Mouse (Mus musculus): Measurements from ENCODE around the gene Tox2. TPM values are rescaled to one million over a fixed set of nuclear protein-coding genes. Genes with fewer than 3 reads are reported as not detected.

Gene Tox2
- 2.0 and 3.3 TPM in 2 replicates for polyA plus RNA-seq (2014; fragmentation: Nextera tagmentation; extraction: Ambion mirVana)

- DNase-seq (ENCODE audit: low spot score) (peak; percentile 64), ATAC-seq (replicated peaks; ENCODE audit: low FRiP score) (peak; percentile 88)
- Histone ChIP-seq H3K36me3 (ENCODE audit: control insufficient read depth, insufficient read depth, low read length) (no peaks in the 10 kb centered on the region), H3K4me2 (peak within 1 kb of the TSS; percentile 94), H3K4me1 (replicated peaks; ENCODE audit: control insufficient read depth, insufficient read depth, low read length) (peaks cover 15% of the 10 kb centered on the region), H3K9me3 (ENCODE audit: control insufficient read depth, low read length) (no peaks in the 10 kb centered on the region), H3K4me3 (ENCODE audit: low read depth, low read length) (peak within 1 kb of the TSS; percentile 55), H3K9ac (ENCODE audit: low read depth, low read length) (peak within 1 kb of the TSS; percentile 15), H3K27me3 (replicated peaks; ENCODE audit: control insufficient read depth, insufficient read depth, low read length) (peaks cover 51% of the 10 kb centered on the region), H3K27ac (ENCODE audit: low read depth, low read length) (no peak within 1 kb of the TSS)
- WGBS: 2% methylated on average over 72 of the region's 79 CpGs
These were observed at the start of gene Tox2 for GRCm38 (mm10) chr2:163202884-163203634. Gene Tox2 (plus strand): TSS chr2:163203125.

GRCm38 (mm10) chr2:163154673-163155072 is 48.3 kb upstream of the Tox2 start:
- ATAC-seq (replicated peaks; ENCODE audit: low FRiP score): 0 out of 2 replicates have a peak, but pooled peaks have one; percentile 43

GRCm38 (mm10) chr2:163158979-163159378 is 43.9 kb upstream of the Tox2 start:
- H3K4me1 ChIP-seq (replicated peaks; ENCODE audit: control insufficient read depth, insufficient read depth, low read length): no peaks in the 10 kb centered on the region; the same call in 1 of the 2 replicates
- no peaks in the 10 kb centered on the region for H3K27me3 ChIP-seq (replicated peaks; ENCODE audit: control insufficient read depth, insufficient read depth, low read length)
- no peak overlapping the region for H3K9ac ChIP-seq (ENCODE audit: low read depth, low read length)
- H3K4me2 ChIP-seq: no peak overlapping the region
- ATAC-seq (replicated peaks; ENCODE audit: low FRiP score) (no peak), DNase-seq (ENCODE audit: low spot score) (no peak)
- H3K27ac ChIP-seq (ENCODE audit: low read depth, low read length): no peak overlapping the region
- WGBS: 86% methylated on average over 9 of the region's 9 CpGs
- no peaks in the 10 kb centered on the region for H3K9me3 ChIP-seq (ENCODE audit: control insufficient read depth, low read length)
- no peak overlapping the region for H3K4me3 ChIP-seq (ENCODE audit: low read depth, low read length)
- H3K36me3 ChIP-seq (ENCODE audit: control insufficient read depth, insufficient read depth, low read length): no peaks in the 10 kb centered on the region

More at GRCm38 (mm10) chr2:163154673-163155072, 48.3 kb upstream of the Tox2 start:
- Histone ChIP-seq H3K9ac (ENCODE audit: low read depth, low read length) (no peak overlapping the region), H3K9me3 (ENCODE audit: control insufficient read depth, low read length) (no peaks in the 10 kb centered on the region), H3K4me3 (ENCODE audit: low read depth, low read length) (no peak overlapping the region), H3K27ac (ENCODE audit: low read depth, low read length) (no peak overlapping the region), H3K36me3 (ENCODE audit: control insufficient read depth, insufficient read depth, low read length) (no peaks in the 10 kb centered on the region), H3K4me2 (no peak overlapping the region), H3K4me1 (replicated peaks; ENCODE audit: control insufficient read depth, insufficient read depth, low read length) (no peaks in the 10 kb centered on the region; the same call in 1 of the 2 replicates), H3K27me3 (replicated peaks; ENCODE audit: control insufficient read depth, insufficient read depth, low read length) (no peaks in the 10 kb centered on the region)
- no peak for DNase-seq (ENCODE audit: low spot score)
- whole genome bisulfite sequencing: 75% methylated on average over 8 of the region's 8 CpGs

GRCm38 (mm10) chr2:163164461-163164990 is 38.4 kb upstream of the Tox2 start:
- no peak for DNase-seq (ENCODE audit: low spot score)
- Histone ChIP-seq H3K27ac (ENCODE audit: low read depth, low read length) (no peak overlapping the region), H3K36me3 (ENCODE audit: control insufficient read depth, insufficient read depth, low read length) (no peaks in the 10 kb centered on the region), H3K4me3 (ENCODE audit: low read depth, low read length) (no peak overlapping the region), H3K9me3 (ENCODE audit: control insufficient read depth, low read length) (no peaks in the 10 kb centered on the region), H3K4me1 (replicated peaks; ENCODE audit: control insufficient read depth, insufficient read depth, low read length) (no peaks in the 10 kb centered on the region), H3K27me3 (replicated peaks; ENCODE audit: control insufficient read depth, insufficient read depth, low read length) (no peaks in the 10 kb centered on the region), H3K4me2 (no peak overlapping the region), H3K9ac (ENCODE audit: low read depth, low read length) (no peak overlapping the region)
- ATAC-seq (replicated peaks; ENCODE audit: low FRiP score): no peak
- WGBS: 71% methylated on average over 10 of the region's 10 CpGs

GRCm38 (mm10) chr2:163166067-163166805 is 36.7 kb upstream of the Tox2 start:
- H3K27ac ChIP-seq (ENCODE audit: low read depth, low read length): no peak overlapping the region
- no peak overlapping the region for H3K4me3 ChIP-seq (ENCODE audit: low read depth, low read length)
- no peaks in the 10 kb centered on the region for H3K4me1 ChIP-seq (replicated peaks; ENCODE audit: control insufficient read depth, insufficient read depth, low read length)
- no peak for ATAC-seq (replicated peaks; ENCODE audit: low FRiP score)
- H3K4me2 ChIP-seq: no peak overlapping the region
- H3K9ac ChIP-seq (ENCODE audit: low read depth, low read length): no peak overlapping the region
- no peaks in the 10 kb centered on the region for H3K27me3 ChIP-seq (replicated peaks; ENCODE audit: control insufficient read depth, insufficient read depth, low read length)
- H3K9me3 ChIP-seq (ENCODE audit: control insufficient read depth, low read length): no peaks in the 10 kb centered on the region
- H3K36me3 ChIP-seq (ENCODE audit: control insufficient read depth, insufficient read depth, low read length): no peaks in the 10 kb centered on the region
- no peak for DNase-seq (ENCODE audit: low spot score)
- WGBS: 47% methylated on average over 13 of the region's 13 CpGs

- Histone ChIP-seq H3K4me3 (ENCODE audit: low read depth, low read length) (no peak overlapping the region), H3K36me3 (ENCODE audit: control insufficient read depth, insufficient read depth, low read length) (no peaks in the 10 kb centered on the region), H3K27me3 (replicated peaks; ENCODE audit: control insufficient read depth, insufficient read depth, low read length) (no peaks in the 10 kb centered on the region), H3K4me1 (replicated peaks; ENCODE audit: control insufficient read depth, insufficient read depth, low read length) (no peaks in the 10 kb centered on the region), H3K4me2 (no peak overlapping the region), H3K9me3 (ENCODE audit: control insufficient read depth, low read length) (no peaks in the 10 kb centered on the region), H3K27ac (ENCODE audit: low read depth, low read length) (no peak overlapping the region), H3K9ac (ENCODE audit: low read depth, low read length) (no peak overlapping the region)
- WGBS: 90% methylated on average over 11 of the region's 11 CpGs
- no peak for DNase-seq (ENCODE audit: low spot score)
- ATAC-seq (replicated peaks; ENCODE audit: low FRiP score): no peak
These were observed 31.0 kb upstream of the Tox2 start for GRCm38 (mm10) chr2:163171891-163172290.

- no peak for ATAC-seq (replicated peaks; ENCODE audit: low FRiP score)
- 62% methylated on average over 7 of the region's 7 CpGs for WGBS
- no peak overlapping the region for H3K4me3 ChIP-seq (ENCODE audit: low read depth, low read length)
- H3K9me3 ChIP-seq (ENCODE audit: control insufficient read depth, low read length): no peaks in the 10 kb centered on the region
- DNase-seq (ENCODE audit: low spot score): no peak
- no peak overlapping the region for H3K27ac ChIP-seq (ENCODE audit: low read depth, low read length)
- no peaks in the 10 kb centered on the region for H3K27me3 ChIP-seq (replicated peaks; ENCODE audit: control insufficient read depth, insufficient read depth, low read length)
- H3K9ac ChIP-seq (ENCODE audit: low read depth, low read length): no peak overlapping the region
- H3K4me1 ChIP-seq (replicated peaks; ENCODE audit: control insufficient read depth, insufficient read depth, low read length): no peaks in the 10 kb centered on the region
- no peaks in the 10 kb centered on the region for H3K36me3 ChIP-seq (ENCODE audit: control insufficient read depth, insufficient read depth, low read length)
- H3K4me2 ChIP-seq: no peak overlapping the region
These were observed 28.9 kb upstream of the Tox2 start for GRCm38 (mm10) chr2:163174066-163174465.

GRCm38 (mm10) chr2:163175831-163176230 is 27.1 kb upstream of the Tox2 start:
- no peaks in the 10 kb centered on the region for H3K36me3 ChIP-seq (ENCODE audit: control insufficient read depth, insufficient read depth, low read length)
- no peaks in the 10 kb centered on the region for H3K9me3 ChIP-seq (ENCODE audit: control insufficient read depth, low read length)
- no peak overlapping the region for H3K27ac ChIP-seq (ENCODE audit: low read depth, low read length)
- no peak overlapping the region for H3K4me2 ChIP-seq
- no peak for DNase-seq (ENCODE audit: low spot score)
- H3K27me3 ChIP-seq (replicated peaks; ENCODE audit: control insufficient read depth, insufficient read depth, low read length): no peaks in the 10 kb centered on the region
- ATAC-seq (replicated peaks; ENCODE audit: low FRiP score): no peak
- no peaks in the 10 kb centered on the region for H3K4me1 ChIP-seq (replicated peaks; ENCODE audit: control insufficient read depth, insufficient read depth, low read length)
- 82% methylated on average over 7 of the region's 8 CpGs for WGBS
- H3K4me3 ChIP-seq (ENCODE audit: low read depth, low read length): no peak overlapping the region
- no peak overlapping the region for H3K9ac ChIP-seq (ENCODE audit: low read depth, low read length)
